Mouse (Mus musculus) ES-E14 (cell line): ENCODE measurements around the gene Astn1. TPM values are rescaled to one million over a fixed set of nuclear protein-coding genes. Genes with fewer than 3 reads are reported as not detected.

Experiments
- DNase-seq: peaks from one replicate; pipeline ENCODE4 v3.0.0-alpha.2; 2013; ENCODE audit warnings: low read depth, low spot score
- H3K27ac ChIP-seq: 2 replicates; pipeline ENCODE4 v1.5.1; 2012; ENCODE audit warnings: low read depth, mild to moderate bottlenecking, low read length, moderate library complexity, mixed read lengths; ENCODE audit not compliant: poor library complexity, insufficient read depth, severe bottlenecking
- H3K36me3 ChIP-seq: 2 replicates; pipeline ENCODE4 v1.6.1; 2012; ENCODE audit warnings: mild to moderate bottlenecking, low read length, moderate library complexity, mixed read lengths; ENCODE audit not compliant: control insufficient read depth, poor library complexity, insufficient read depth, severe bottlenecking
- H3K4me1 ChIP-seq, 2 experiments: fragments of 150-350 bp in 1 of 2; sonication (generic) in 1 of 2; 2 replicates each; pipeline ENCODE4 v1.6.1; 2012; ENCODE audit warnings: low read length in 2 of 2, mild to moderate bottlenecking in 1 of 2, mixed read lengths in 1 of 2; ENCODE audit not compliant: control insufficient read depth in 2 of 2, insufficient read depth in 2 of 2, poor library complexity in 1 of 2
- H3K4me3 ChIP-seq, 2 experiments: fragments of 150-350 bp in 1 of 2; sonication (generic) in 1 of 2; 2 replicates each; pipeline ENCODE4 v1.5.1; 2012; ENCODE audit warnings: low read length in 2 of 2, low read depth in 1 of 2, mild to moderate bottlenecking in 1 of 2, mixed read lengths in 1 of 2; ENCODE audit not compliant: insufficient read depth in 1 of 2, poor library complexity in 1 of 2, severe bottlenecking in 1 of 2
- H3K9ac ChIP-seq: 2 replicates; pipeline ENCODE4 v1.6.1; 2012; ENCODE audit warnings: low read depth, mild to moderate bottlenecking, low read length, mixed read lengths; ENCODE audit not compliant: poor library complexity, insufficient read depth, severe bottlenecking
- H3K9me3 ChIP-seq: fragments of 150-350 bp; sonication (generic); 2 replicates; pipeline ENCODE4 v1.6.1; 2012; ENCODE audit warnings: low read depth, mild to moderate bottlenecking, low read length; ENCODE audit not compliant: control insufficient read depth, insufficient read depth
- CHD2 ChIP-seq: IDR thresholded peaks from 2 replicates; pipeline ENCODE4 v1.6.1; 2014; ENCODE audit warnings: mild to moderate bottlenecking, low read depth, low read length, inconsistent platforms
- HCFC1 ChIP-seq: IDR thresholded peaks from 2 replicates; pipeline ENCODE4 v1.6.1; 2012; ENCODE audit warnings: low read length, inconsistent platforms, borderline replicate concordance; ENCODE audit not compliant: insufficient read depth
- MAFK ChIP-seq: IDR thresholded peaks from 2 replicates; pipeline ENCODE4 v1.6.1; 2014; ENCODE audit warnings: mild to moderate bottlenecking, low read depth, low read length, inconsistent platforms; ENCODE audit not compliant: insufficient read depth
- ZC3H11A ChIP-seq: IDR thresholded peaks from 2 replicates; pipeline ENCODE4 v1.6.1; 2012; ENCODE audit warnings: low read depth, mild to moderate bottlenecking, inconsistent platforms, low read length, borderline replicate concordance
- ZNF384 ChIP-seq: IDR thresholded peaks from 2 replicates; pipeline ENCODE4 v1.6.1; 2012; ENCODE audit warnings: low read depth, low read length, inconsistent platforms
- in situ Hi-C, 2 experiments: fragments of 600-800 bp; cut with MboI; formaldehyde crosslinking; loops; one replicate each; pipeline ENCODE4 v1.15.1; 2025; ENCODE audit warnings: low sequenced_read_pairs in 2 of 2, inconsistent platforms in 1 of 2; ENCODE audit not compliant: unreplicated experiment in 2 of 2
- total RNA-seq: library from RNA; depleted of rRNA; stranded (reverse); fragments of 300-350 nt; gene quantifications from 2 replicates; pipeline ENCODE4 v1.2.3, GENCODE M21; 2012

Astn1 gene
- total RNA-seq, 1 experiment, result 0.85 TPM

DNA sequence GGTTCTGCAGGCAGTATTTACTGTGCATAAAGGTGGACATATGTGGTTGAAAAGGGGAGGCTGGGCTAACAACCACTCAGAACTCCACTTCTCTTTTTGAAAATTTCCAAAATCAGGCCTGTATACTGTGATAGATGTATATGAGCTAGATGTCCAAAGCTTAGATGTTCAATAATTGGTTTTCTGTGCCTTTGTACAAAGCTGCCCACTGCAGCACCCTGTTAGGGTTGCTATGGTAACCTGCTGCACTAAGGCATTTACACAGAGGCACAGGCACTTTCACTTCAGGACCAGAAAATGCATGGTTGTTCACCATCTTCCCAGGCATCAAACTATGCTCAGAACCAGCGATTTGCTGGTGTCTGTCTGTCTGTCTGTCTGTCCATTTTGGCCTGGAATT, 2.4 kb downstream of the Astn1 start:
- Histone ChIP-seq H3K9ac (no peak overlapping the region), H3K9me3 (no peaks in the 10 kb centered on the region), H3K36me3 (no peaks in the 10 kb centered on the region), H3K4me1 (peaks cover 0 to 5% of the 10 kb centered on the region in 2 experiments; a peak in 1 of 4 replicates), H3K4me3 (no peak overlapping the region), H3K27ac (no peak overlapping the region)
- no peak for DNase-seq
- in situ Hi-C loops, result no loop called here
- no peak for TF ChIP-seq MAFK
- no peak for TF ChIP-seq ZC3H11A
- no peak for TF ChIP-seq ZNF384
- no peak for TF ChIP-seq CHD2
- no peak for TF ChIP-seq HCFC1

DNA sequence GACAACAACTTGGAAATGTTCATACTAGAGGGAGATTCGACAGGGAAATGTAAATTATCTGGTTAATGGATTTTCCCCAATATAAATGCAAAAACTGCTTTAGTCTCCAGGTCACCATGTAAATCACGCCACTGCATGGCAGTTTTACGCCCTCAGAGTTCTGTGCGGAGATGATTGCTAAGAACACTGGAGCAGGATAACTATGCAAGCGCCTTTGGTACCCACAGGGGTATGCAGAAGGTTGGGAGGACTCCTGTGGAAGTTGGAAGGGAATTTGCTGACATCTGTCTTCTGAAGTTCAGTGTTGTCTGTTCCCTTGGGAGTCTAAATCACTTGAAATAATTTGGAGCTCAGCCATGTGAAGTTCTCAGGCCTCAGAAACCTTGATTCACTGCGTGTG, 20.2 kb downstream of the Astn1 start:
- Histone ChIP-seq H3K27ac (no peak overlapping the region), H3K4me3 (no peak overlapping the region), H3K36me3 (no peaks in the 10 kb centered on the region), H3K9me3 (no peaks in the 10 kb centered on the region), H3K4me1 (peaks cover 0 to 4% of the 10 kb centered on the region in 2 experiments; a peak in 1 of 4 replicates), H3K9ac (no peak overlapping the region)
- TF ChIP-seq HCFC1 (no peak), CHD2 (no peak), ZNF384 (no peak), MAFK (no peak), ZC3H11A (no peak)
- in situ Hi-C loops, result no loop called here
- no peak for DNase-seq

DNA sequence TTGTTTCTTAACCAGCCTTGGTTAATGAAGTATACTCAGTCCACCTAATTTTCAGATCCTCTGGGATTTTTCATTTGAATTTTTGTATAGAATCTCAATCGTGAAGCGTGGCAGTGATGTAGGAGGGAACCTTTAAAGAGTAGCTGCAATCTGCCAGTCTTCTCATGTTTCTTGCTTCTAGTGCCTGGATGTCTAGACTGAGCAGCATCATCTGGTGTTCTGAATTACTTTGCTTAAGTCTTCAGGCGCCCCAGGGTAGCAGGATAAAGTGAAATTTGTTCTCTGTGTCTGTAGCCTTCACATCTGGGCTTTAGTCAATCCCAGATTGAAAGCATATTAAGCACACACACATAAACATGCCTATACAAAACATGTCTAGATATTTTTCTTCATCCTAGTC, 21.1 kb downstream of the Astn1 start:
- no peak for TF ChIP-seq CHD2
- TF ChIP-seq MAFK, result no peak
- no peak for TF ChIP-seq ZNF384
- no peak for TF ChIP-seq ZC3H11A
- no peak for TF ChIP-seq HCFC1
- Histone ChIP-seq H3K27ac (no peak overlapping the region), H3K9me3 (no peaks in the 10 kb centered on the region), H3K36me3 (no peaks in the 10 kb centered on the region), H3K4me1 (peaks cover 0 to 4% of the 10 kb centered on the region in 2 experiments; a peak in 1 of 4 replicates), H3K9ac (no peak overlapping the region), H3K4me3 (no peak overlapping the region)
- DNase-seq, result no peak
- in situ Hi-C loops, result no loop called here

DNA sequence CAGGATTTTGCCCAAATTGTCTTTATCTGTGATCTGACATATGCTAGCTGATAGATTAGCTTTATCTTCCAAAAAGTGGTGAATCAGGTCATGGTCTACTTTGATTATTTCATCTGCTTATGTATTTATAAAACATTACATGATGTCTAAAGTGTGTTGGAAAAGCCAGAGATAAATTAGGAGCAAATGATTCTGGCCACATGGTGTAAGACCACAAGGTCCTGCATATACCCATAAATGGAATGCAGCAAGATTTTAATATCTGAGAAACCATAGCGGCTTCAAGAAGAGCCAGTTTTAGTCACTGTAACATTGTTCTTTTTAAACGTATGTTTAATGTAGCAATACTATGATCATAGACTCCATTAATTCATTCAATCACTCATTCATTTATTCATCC, 23.2 kb downstream of the Astn1 start:
- no peak for DNase-seq
- in situ Hi-C loops, result no loop called here
- H3K9ac ChIP-seq, result no peak overlapping the region
- H3K9me3 ChIP-seq, result no peaks in the 10 kb centered on the region
- H3K36me3 ChIP-seq, result no peaks in the 10 kb centered on the region
- peaks cover 0 to 4% of the 10 kb centered on the region in 2 experiments; a peak in 1 of 4 replicates for H3K4me1 ChIP-seq
- no peak overlapping the region for H3K4me3 ChIP-seq
- no peak overlapping the region for H3K27ac ChIP-seq
- TF ChIP-seq CHD2 (no peak), HCFC1 (no peak), ZC3H11A (no peak), ZNF384 (no peak), MAFK (no peak)

DNA sequence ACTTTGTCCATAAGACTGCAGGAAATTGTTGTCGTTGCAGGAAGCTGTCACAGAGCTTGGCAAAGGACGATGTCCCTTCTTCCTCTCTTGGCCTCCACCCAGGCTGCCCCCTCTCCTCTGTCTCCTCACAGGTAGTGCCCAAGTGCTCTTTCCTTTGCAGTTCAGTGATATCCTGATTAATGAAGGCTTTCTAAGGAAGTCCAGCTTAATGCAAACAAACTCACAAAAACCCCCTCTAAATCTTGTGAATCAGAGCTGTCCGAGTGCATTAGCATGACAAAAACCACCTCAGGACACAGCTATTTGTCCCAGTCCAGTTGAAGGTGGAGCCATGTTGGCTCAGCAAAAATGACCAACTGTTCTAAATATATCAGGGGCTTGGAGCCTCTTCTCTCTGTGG, 24.7 kb downstream of the Astn1 start:
- in situ Hi-C loops, result no loop called here
- DNase-seq, result peak; percentile 11
- TF ChIP-seq ZC3H11A, result no peak
- peak; percentile 46; the same call in 1 of the 2 replicates for TF ChIP-seq MAFK
- H3K27ac ChIP-seq, result no peak overlapping the region
- no peak overlapping the region for H3K9ac ChIP-seq
- no peaks in the 10 kb centered on the region for H3K9me3 ChIP-seq
- H3K36me3 ChIP-seq, result no peaks in the 10 kb centered on the region
- H3K4me3 ChIP-seq, result no peak overlapping the region
- peaks cover 0 to 4% of the 10 kb centered on the region in 2 experiments; a peak in 1 of 4 replicates for H3K4me1 ChIP-seq
